Mouse (Mus musculus): ENCODE results near the gene Heatr9.

DNA sequence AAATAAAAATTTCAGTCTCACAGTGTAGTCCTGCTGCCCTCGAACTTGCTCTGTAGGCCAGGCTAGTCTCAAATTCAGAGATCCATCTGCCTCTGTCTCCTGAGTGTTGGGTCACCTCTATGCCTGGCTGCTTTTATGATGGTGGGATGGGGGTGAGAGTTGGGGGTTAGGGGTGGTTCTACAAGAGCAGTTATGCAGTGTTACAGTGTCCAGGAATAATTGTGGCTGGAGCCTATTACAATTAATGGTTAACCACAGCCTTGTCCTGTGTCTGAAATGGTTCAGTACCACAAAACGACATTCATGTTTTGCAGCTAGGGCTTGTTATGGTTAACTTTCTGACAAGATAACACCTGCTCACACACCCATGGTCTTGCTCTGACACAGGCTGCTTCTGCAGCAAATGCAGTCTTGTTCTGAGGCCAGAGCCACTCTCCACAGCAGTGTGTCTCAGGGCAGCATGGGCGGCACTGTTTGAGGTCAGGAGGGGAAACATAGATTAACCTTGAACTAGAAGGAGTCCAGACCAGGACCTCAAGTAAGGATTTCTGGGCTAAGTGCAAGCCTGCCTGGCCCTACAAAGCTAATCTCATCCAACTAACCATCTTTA, 16.8 kb upstream of the Heatr9 start:
- no peak for TF ChIP-seq EP300 (IDR thresholded peaks at IDR 0.05; ENCODE audit: low read depth)
- no peak for TF ChIP-seq CTCF (IDR thresholded peaks at IDR 0.05; ENCODE audit: low read depth)

Data from heart, postnatal 0 days (tissue).